Mouse (Mus musculus) liver, embryonic 16.5 days (tissue): ENCODE measurements at regions not wholly inside any gene's neighbourhood (a gene's known extent, or its start where the extent isn't known, plus 50 kb on each side); places are given as distances from the start of the nearest gene placed in this dataset.

ENCODE experiments used
- ATAC-seq: fragments of 200-750 bp; cut with Nextera tagmentation; 2 replicates; pipeline ENCODE4 v1.8.0; 2017; ENCODE audit warnings: low read depth, mild to moderate bottlenecking, moderate number of reproducible peaks, moderate library complexity
- H3K27ac ChIP-seq: fragments of 300-500 bp; sonication (generic); 2 replicates; pipeline ENCODE4 v1.5.1; 2014; ENCODE audit warnings: mild to moderate bottlenecking, low read length
- H3K27me3 ChIP-seq: fragments of 300-500 bp; sonication (generic); 2 replicates; pipeline ENCODE4 v1.6.1; 2014; ENCODE audit warnings: low read depth, low read length, mixed read lengths; ENCODE audit not compliant: control insufficient read depth, insufficient read depth
- H3K36me3 ChIP-seq: fragments of 300-500 bp; sonication (generic); 2 replicates; pipeline ENCODE4 v1.6.1; 2014; ENCODE audit warnings: mild to moderate bottlenecking; ENCODE audit not compliant: control insufficient read depth, insufficient read depth
- H3K4me1 ChIP-seq: fragments of 300-500 bp; sonication (generic); 2 replicates; pipeline ENCODE4 v1.6.1; 2014; ENCODE audit warnings: low read depth, low read length, mixed read lengths; ENCODE audit not compliant: control insufficient read depth
- H3K4me2 ChIP-seq: fragments of 300-500 bp; sonication (generic); 2 replicates; pipeline ENCODE4 v1.6.1; 2014; ENCODE audit warnings: low read depth, low read length, mixed read lengths
- H3K4me3 ChIP-seq: fragments of 300-500 bp; sonication (generic); 2 replicates; pipeline ENCODE4 v1.5.1; 2014; ENCODE audit warnings: low read depth, mild to moderate bottlenecking, low read length
- H3K9ac ChIP-seq: fragments of 300-500 bp; sonication (generic); 2 replicates; pipeline ENCODE4 v1.6.1; 2014; ENCODE audit warnings: low read depth, low read length
- H3K9me3 ChIP-seq: fragments of 300-500 bp; sonication (generic); replicated peaks from 2 replicates; pipeline ENCODE4 v1.6.1; 2016; ENCODE audit warnings: low read length; ENCODE audit not compliant: control insufficient read depth
- WGBS: fragments of 180-500 bp; shearing (Covaris S2); extraction: QIAGEN DNeasy Blood & Tissue Kit; methylation state at CpG from one replicate; pipeline ENCODE4 v1.1.7; 2014; ENCODE audit not compliant: insufficient replicate concordance; 5-methylcytosine and 5-hydroxymethylcytosine counted together

DNA sequence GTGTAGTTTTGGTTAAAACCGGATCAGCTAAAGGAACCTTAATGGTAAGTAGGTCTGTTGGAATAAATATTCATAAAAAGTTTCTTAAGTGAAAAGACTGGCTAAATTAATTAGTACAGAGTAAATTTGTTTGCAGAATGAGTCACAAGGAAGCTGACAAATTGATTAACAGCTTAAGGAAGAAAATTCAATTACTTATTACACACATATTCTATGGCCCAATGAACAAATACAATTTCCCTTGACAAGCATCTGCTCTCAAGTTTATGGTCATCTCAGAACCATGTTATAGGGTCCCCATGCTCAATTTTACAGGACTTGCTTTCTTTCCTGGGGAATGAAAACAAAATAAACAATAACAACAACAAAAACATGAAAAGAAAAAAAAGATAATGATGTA, 231.4 kb upstream of the Frg1 start:
- no peak for ATAC-seq
- H3K36me3 ChIP-seq: no peaks in the 10 kb centered on the region
- WGBS: 57% methylated on average over 1 of the region's 1 CpGs
- H3K9me3 ChIP-seq: no peaks in the 10 kb centered on the region
- no peak overlapping the region for H3K27ac ChIP-seq
- no peak overlapping the region for H3K9ac ChIP-seq
- H3K27me3 ChIP-seq: no peaks in the 10 kb centered on the region
- H3K4me2 ChIP-seq: no peak overlapping the region
- H3K4me1 ChIP-seq: no peaks in the 10 kb centered on the region
- H3K4me3 ChIP-seq: no peak overlapping the region

DNA sequence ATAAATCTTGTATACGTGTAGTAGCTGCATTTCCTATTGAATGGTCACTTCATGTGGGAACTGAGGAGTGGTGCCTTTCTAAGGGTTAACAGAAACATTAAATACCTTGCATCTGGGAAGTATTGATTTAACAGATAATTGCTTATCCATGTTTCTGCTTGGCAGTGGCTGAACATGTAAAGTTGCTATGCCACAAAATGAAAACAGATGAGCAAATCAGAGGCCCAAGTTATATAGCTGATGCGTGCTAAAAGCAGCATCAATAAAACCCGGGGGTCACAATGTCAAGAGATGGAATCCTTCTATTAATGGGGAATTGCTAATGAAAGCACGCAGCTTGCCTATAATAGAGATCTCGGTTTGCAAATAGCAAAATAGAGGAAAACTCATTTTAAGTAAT, 227.8 kb upstream of the Frg1 start:
- no peaks in the 10 kb centered on the region for H3K36me3 ChIP-seq
- H3K4me3 ChIP-seq: no peak overlapping the region
- H3K27me3 ChIP-seq: no peaks in the 10 kb centered on the region
- H3K4me1 ChIP-seq: no peaks in the 10 kb centered on the region
- no peak for ATAC-seq
- H3K27ac ChIP-seq: no peak overlapping the region
- H3K4me2 ChIP-seq: no peak overlapping the region
- no peak overlapping the region for H3K9ac ChIP-seq
- 64% methylated on average over 5 of the region's 5 CpGs for WGBS
- no peaks in the 10 kb centered on the region for H3K9me3 ChIP-seq

GRCm38 (mm10) chr8:41623841-41624240, 207.0 kb upstream of the Frg1 start:
- ATAC-seq: no peak
- no peaks in the 10 kb centered on the region for H3K9me3 ChIP-seq
- no peak overlapping the region for H3K27ac ChIP-seq
- no peak overlapping the region for H3K9ac ChIP-seq
- no peaks in the 10 kb centered on the region for H3K27me3 ChIP-seq
- WGBS: 63% methylated on average over 4 of the region's 4 CpGs
- no peaks in the 10 kb centered on the region for H3K4me1 ChIP-seq
- H3K36me3 ChIP-seq: no peaks in the 10 kb centered on the region
- H3K4me3 ChIP-seq: no peak overlapping the region
- H3K4me2 ChIP-seq: no peak overlapping the region

- Histone ChIP-seq H3K36me3 (no peaks in the 10 kb centered on the region), H3K9ac (no peak overlapping the region)
- 81% methylated on average over 1 of the region's 1 CpGs for WGBS
Observed at GRCm38 (mm10) chr8:41600255-41600654, 183.4 kb upstream of the Frg1 start.

GRCm38 (mm10) chr8:41594446-41594845, 177.6 kb upstream of the Frg1 start:
- H3K27ac ChIP-seq: no peak overlapping the region
- 60% methylated on average over 5 of the region's 5 CpGs for WGBS
- no peak overlapping the region for H3K4me2 ChIP-seq
- no peak for ATAC-seq
- no peak overlapping the region for H3K4me3 ChIP-seq
- no peaks in the 10 kb centered on the region for H3K9me3 ChIP-seq
- H3K27me3 ChIP-seq: no peaks in the 10 kb centered on the region
- no peaks in the 10 kb centered on the region for H3K4me1 ChIP-seq
- no peaks in the 10 kb centered on the region for H3K36me3 ChIP-seq
- no peak overlapping the region for H3K9ac ChIP-seq

More at GRCm38 (mm10) chr8:41600255-41600654, 183.4 kb upstream of the Frg1 start:
- Histone ChIP-seq H3K4me1 (no peaks in the 10 kb centered on the region), H3K27me3 (no peaks in the 10 kb centered on the region), H3K9me3 (no peaks in the 10 kb centered on the region), H3K27ac (no peak overlapping the region), H3K4me3 (no peak overlapping the region), H3K4me2 (no peak overlapping the region)
- ATAC-seq: no peak

- no peak overlapping the region for H3K4me3 ChIP-seq
- no peak overlapping the region for H3K4me2 ChIP-seq
- no peak for ATAC-seq
- H3K27ac ChIP-seq: no peak overlapping the region
- 46% methylated on average over 2 of the region's 2 CpGs for WGBS
- no peaks in the 10 kb centered on the region for H3K9me3 ChIP-seq
- no peaks in the 10 kb centered on the region for H3K36me3 ChIP-seq
- no peaks in the 10 kb centered on the region for H3K27me3 ChIP-seq
- no peaks in the 10 kb centered on the region for H3K4me1 ChIP-seq
- H3K9ac ChIP-seq: no peak overlapping the region
Observed at GRCm38 (mm10) chr8:41593666-41594042, 176.8 kb upstream of the Frg1 start.

GRCm38 (mm10) chr8:41592741-41593665, 176.1 kb upstream of the Frg1 start:
- Histone ChIP-seq H3K4me2 (no peak overlapping the region), H3K4me1 (no peaks in the 10 kb centered on the region), H3K9ac (no peak overlapping the region), H3K36me3 (no peaks in the 10 kb centered on the region), H3K9me3 (no peaks in the 10 kb centered on the region), H3K4me3 (no peak overlapping the region), H3K27me3 (no peaks in the 10 kb centered on the region), H3K27ac (no peak overlapping the region)
- ATAC-seq: no peak
- WGBS: 53% methylated on average over 6 of the region's 6 CpGs

- ATAC-seq: no peak
- 72% methylated on average over 9 of the region's 9 CpGs for WGBS
- no peaks in the 10 kb centered on the region for H3K27me3 ChIP-seq
- no peaks in the 10 kb centered on the region for H3K9me3 ChIP-seq
- no peak overlapping the region for H3K4me2 ChIP-seq
- H3K9ac ChIP-seq: no peak overlapping the region
- no peak overlapping the region for H3K27ac ChIP-seq
- H3K4me3 ChIP-seq: no peak overlapping the region
- H3K36me3 ChIP-seq: no peaks in the 10 kb centered on the region
- no peaks in the 10 kb centered on the region for H3K4me1 ChIP-seq
Observed at GRCm38 (mm10) chr8:41592174-41592573, 175.3 kb upstream of the Frg1 start.

DNA sequence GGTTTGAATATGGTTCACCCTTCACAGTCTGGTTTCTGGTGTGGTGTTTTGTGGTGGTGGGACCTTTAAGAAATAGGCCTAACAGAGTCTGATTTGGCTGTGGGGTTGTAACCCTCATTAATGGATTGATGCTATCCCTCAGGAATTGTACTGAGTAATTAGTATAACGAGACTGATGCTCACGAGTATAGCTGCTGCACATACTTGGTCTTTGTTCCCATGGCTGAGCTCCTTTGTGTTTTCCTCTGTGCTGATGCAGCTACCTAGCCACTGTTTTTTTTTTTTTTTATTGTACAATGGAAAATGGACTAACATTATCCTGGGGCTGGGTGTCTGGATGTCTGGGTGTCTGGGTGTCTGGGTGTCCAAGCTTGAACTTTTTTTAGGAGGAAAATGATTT, 171.3 kb upstream of the Frg1 start:
- Histone ChIP-seq H3K4me2 (no peak overlapping the region), H3K27me3 (no peaks in the 10 kb centered on the region), H3K27ac (no peak overlapping the region), H3K9ac (no peak overlapping the region), H3K4me3 (no peak overlapping the region), H3K4me1 (no peaks in the 10 kb centered on the region), H3K9me3 (no peaks in the 10 kb centered on the region), H3K36me3 (no peaks in the 10 kb centered on the region)
- ATAC-seq: no peak
- 60% methylated on average over 2 of the region's 2 CpGs for WGBS
